Mouse (Mus musculus): ENCODE measurements around the gene Lrfn3.

The Lrfn3 gene

GRCm38 (mm10) chr7:30346635-30347379, 15.8 kb downstream of the Lrfn3 start:
- DNase-seq (ENCODE audit: low spot score): peak; percentile 27

DNA sequence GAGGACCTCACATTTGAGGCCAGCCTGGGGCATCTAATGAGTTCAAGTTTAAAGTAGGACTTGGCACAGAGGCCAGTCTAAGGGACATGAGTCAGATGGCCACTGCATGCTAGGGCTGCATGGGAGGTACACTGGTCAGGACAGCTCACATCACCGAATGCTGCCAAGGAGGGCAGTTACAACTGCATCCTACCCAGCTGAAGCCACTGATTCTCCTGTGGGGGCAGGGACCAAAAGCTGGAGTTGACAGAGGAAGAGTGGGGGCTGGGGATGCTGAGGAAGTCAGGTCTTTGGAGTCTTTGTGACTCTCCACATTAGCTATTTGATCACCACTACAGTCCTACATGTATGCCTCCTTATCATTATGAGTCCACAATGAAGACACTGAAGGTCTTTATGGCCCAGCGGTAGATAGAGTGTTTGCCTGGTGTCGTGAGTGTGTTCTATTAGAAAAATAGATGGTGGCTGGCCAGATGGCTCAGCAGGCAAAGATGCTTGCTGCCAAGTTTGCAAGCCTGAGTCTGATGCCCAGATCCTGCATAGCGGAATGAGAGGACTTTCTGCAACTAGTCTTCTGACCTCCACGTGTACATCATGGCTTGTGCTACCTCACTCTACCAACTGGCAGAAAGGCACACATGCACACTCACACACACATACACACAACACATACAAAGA, 23.0 kb downstream of the Lrfn3 start:
- no peak for DNase-seq (ENCODE audit: low spot score)

GRCm38 (mm10) chr7:30336384-30336783, 26.2 kb downstream of the Lrfn3 start:
- peak; percentile 35 for DNase-seq (ENCODE audit: low spot score)

- no peak for DNase-seq (ENCODE audit: low spot score)
Observed at GRCm38 (mm10) chr7:30335688-30336087, 26.9 kb downstream of the Lrfn3 start.

DNA sequence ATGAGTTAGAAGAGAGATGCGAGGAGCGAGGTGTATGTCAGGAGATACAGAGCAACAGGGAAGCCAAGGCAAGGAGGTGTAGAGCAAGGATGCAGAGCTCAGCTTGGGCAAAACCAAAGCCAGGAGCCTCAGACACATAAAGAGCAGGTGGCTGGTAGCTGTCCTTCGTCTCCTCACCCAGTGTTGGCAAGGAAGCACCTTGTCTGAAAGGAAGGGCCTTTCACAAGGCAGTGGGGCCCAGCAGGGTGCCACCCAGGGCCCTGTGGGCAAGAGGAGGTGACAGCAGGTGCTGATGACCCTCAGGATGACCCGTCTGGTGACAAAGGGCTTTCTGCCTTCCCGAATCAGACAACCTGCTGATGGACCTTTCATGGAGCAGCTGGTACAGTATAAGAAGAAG, 28.0 kb downstream of the Lrfn3 start:
- no peak for DNase-seq (ENCODE audit: low spot score)

GRCm38 (mm10) chr7:30333436-30333835, 29.1 kb downstream of the Lrfn3 start:
- no peak for DNase-seq (ENCODE audit: low spot score)

DNA sequence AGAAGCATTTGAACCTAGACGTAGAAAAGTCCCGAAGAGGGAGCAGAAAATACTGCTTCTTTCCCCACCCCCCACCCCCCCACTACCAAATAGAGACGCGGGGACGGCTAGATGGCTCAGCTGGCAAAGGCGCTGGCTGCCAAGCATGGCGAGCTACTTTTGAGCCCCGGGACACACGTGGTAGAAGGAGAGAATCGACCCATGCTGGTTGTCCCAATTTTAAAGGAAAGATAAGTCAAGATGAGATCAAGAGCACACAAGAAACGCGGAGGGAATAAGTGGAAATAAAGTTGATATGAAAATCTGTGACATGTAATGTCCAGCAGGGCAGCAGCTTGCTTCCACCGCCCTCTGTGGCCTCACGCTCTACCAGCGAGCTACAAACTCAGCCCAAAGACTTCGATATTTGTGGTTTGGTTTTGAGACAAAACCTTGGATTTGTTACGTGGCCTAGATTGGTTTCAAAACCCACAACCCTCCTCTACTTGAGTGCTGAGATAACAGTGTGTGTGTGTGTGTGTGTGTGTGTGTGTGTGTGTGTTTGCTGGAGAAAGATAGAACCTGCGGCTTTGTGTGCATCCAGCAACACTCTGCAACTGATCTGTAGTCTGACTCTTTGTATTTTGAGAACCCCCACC, 29.8 kb downstream of the Lrfn3 start:
- DNase-seq (ENCODE audit: low spot score): no peak

GRCm38 (mm10) chr7:30331887-30332286, 30.7 kb downstream of the Lrfn3 start:
- DNase-seq (ENCODE audit: low spot score): peak; percentile 46

GRCm38 (mm10) chr7:30328379-30328778, 34.2 kb downstream of the Lrfn3 start:
- no peak for DNase-seq (ENCODE audit: low spot score)

- no peak for DNase-seq (ENCODE audit: low spot score)
Observed at GRCm38 (mm10) chr7:30327140-30327539, 35.4 kb downstream of the Lrfn3 start.

- no peak for DNase-seq (ENCODE audit: low spot score)
Observed at GRCm38 (mm10) chr7:30326427-30326826, 36.1 kb downstream of the Lrfn3 start.

DNA sequence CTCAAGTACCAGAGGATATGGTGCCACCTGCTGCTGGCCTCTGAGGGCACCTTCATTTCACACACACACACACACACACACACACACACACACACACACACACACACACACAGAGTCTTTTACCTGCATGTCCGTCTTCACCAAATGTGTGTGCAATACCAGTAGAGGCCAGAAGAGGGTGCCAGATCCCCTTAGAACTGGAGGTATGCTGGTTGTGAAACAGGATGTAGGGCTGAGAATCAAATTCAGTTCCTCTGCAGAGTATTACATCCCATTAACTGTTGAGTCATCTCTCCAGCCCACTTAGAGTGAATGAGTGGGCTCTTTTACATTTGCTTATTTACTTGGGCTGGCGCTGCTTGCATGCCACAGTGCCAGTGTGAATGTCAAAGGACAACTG, 37.2 kb downstream of the Lrfn3 start:
- DNase-seq (ENCODE audit: low spot score): peak; percentile 50

- DNase-seq (ENCODE audit: low spot score): no peak
Observed at GRCm38 (mm10) chr7:30324300-30324944, 38.1 kb downstream of the Lrfn3 start.

DNA sequence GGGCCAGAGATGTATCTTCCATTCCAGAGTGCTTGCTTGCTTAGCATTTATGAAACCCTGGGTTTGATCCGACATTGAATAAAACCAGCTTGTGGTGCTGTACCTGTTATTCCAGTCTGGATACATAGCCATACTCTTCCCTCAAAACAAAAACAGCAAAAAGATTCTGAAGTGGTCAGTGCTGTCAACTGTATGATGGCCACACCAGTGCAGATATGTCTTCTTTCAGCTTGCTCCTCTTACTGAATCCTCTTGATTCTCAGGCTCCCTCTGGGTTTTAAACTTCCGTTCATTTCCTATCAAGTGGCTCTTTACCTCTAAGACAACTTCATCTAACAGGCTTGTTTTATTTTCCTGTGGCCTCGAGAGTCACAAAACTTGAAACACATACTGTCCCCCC, 38.8 kb downstream of the Lrfn3 start, which contains the start of gene Sdhaf1:
Sdhaf1 (minus strand) TSS at position 101 of the 400 bp plus-strand sequence.
- DNase-seq (ENCODE audit: low spot score): no peak

GRCm38 (mm10) chr7:30322865-30323264, 39.7 kb downstream of the Lrfn3 start:
- DNase-seq (ENCODE audit: low spot score): peak; percentile 17

DNA sequence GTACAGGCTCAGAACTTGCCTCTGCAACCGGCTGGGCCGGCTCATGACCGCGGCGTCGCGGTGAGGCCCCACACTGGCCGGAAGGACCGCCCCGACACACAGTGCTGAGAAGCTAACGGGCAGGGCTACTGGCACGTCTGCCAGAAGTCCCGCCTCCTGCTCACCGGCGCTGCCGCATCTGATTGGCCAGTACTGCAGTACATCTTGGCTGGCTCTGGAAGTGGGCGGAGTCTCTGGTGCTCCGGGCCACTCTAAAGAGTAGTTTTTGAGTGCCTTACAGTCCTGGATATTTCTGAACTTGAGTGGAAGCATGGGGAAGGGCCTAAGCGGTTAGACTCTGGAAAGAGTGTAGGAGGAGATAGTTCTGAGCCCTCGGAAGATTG, 40.3 kb downstream of the Lrfn3 start:
- DNase-seq (ENCODE audit: low spot score): peak; percentile 88

DNA sequence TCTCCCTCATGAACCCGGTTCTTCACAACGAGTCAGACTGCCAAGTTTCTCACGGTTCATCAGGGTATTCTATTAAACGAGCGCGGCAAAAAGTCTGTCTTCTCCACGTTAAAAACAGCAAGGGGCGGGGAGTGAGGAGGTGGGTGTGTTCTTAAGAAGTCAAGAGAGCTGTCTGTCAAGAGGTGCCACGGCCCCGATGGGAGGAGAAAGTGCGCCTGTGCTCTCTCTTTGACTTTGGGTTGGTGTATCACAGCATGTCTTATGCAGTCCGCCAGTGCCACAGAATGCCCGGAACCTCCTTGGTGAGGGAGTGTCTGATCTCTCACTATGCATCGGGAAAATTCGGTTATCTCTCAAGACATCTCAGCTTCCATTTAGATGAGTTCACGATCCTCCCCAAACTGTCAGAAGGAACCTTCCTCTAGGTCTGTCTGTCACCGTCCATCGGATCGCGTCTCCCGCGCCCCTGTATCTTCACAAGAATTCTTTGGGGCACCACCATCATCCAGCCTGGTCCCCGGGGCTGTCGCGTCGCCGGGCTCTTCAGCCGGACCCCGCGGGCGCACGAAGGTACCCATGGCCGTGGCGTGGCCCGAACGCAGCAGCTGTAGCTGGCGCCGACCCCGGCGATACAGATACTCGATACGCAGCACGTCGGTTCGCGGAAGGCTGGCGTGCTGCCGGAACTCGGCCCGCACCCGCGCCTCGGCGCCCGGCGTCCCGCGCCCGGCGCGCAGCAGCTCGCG, 40.9 kb downstream of the Lrfn3 start, which contains the start of gene E130208F15Rik:
E130208F15Rik (plus strand) TSS at position 202 of the 746 bp plus-strand sequence.
- peak; percentile 53 for DNase-seq (ENCODE audit: low spot score)

- no peak for DNase-seq (ENCODE audit: low spot score)
Observed at GRCm38 (mm10) chr7:30320946-30321345, 41.6 kb downstream of the Lrfn3 start.

DNA sequence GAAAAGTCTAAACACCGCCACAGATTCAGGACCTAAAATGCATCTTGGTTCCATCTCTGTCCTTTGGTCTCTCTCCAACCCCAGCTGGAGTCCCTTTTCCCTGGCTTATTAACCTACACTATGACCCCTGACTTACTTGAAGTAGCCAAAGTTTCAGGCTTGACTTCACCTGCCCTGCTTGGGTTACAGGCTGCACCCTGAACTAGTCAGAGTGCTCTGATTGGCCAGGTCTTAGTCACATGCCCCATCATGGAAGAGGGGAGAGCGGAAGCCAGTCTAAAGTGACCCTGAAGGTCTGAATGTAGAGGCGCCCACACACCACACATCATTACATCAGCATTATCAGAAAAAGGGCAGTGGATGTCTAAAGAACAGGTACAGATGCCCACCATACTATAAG, 44.4 kb downstream of the Lrfn3 start:
- no peak for DNase-seq (ENCODE audit: low spot score)

DNA sequence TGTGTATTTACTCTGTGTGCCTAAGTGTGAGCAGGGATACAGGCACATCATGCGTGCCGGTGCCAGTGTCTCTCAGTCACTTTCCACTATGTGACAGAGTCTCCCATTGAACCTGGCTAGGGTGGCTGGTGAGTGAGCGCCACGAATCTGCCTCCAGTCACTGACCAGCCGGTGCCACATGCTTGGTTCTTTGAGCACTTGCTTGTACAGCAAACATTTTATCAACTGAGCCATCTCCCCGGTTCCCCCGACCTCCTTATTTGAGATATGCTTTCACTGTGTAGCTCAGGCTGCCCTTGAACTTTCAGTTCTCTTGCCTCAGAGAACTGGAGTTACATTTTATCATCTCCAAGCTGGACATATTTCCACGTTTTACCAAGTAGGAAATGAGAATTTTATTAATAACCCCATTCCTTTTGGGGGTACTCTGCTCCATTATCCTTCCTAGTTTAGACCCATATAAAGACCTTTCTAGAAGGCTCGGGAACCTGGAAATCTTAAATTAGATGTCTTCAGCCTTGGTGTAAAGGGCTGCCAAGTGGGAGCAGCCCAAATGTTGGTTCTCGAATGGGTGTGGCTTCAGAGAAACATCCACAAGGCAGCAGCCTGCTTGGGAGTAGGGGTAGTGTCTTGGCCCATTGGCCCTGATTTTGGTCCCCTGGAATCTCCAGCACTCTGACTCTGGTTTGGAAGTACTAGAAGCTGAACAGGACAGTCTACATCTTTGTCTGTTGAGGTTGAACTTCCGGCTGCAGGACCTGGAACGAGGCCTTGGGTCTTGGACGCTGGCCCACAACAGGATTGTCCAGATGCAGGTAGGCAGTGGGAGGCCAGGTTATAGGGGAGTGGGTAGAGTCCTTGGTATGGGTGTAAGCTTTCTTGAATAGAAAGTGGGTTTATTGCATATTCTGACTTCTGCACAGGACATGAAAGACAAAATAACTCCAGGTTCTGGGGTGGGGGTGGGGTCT, 46.7 kb downstream of the Lrfn3 start:
- no peak for DNase-seq (ENCODE audit: low spot score)
